Mouse (Mus musculus) midbrain, embryonic 12.5 days (tissue): ENCODE measurements around the gene Igsf21. TPM values are rescaled to one million over a fixed set of nuclear protein-coding genes. Genes with fewer than 3 reads are reported as not detected.
A peak's percentile ranks its signal among the peaks of the same experiment; 100 is the strongest.

Experiments
- ATAC-seq: fragments of 200-750 bp; cut with Nextera tagmentation; 2 replicates; pipeline ENCODE4 v1.8.0; 2017; ENCODE audit warnings: low read depth, moderate TSS enrichment, moderate library complexity; ENCODE audit not compliant: low FRiP score
- H3K27ac ChIP-seq: fragments of 300-500 bp; sonication (generic); replicated peaks from 2 replicates; pipeline ENCODE4 v1.5.1; 2016; ENCODE audit warnings: mild to moderate bottlenecking
- H3K27me3 ChIP-seq: fragments of 300-500 bp; sonication (generic); 2 replicates; pipeline ENCODE4 v1.6.1; 2016; ENCODE audit warnings: mild to moderate bottlenecking
- H3K36me3 ChIP-seq: fragments of 300-500 bp; sonication (generic); 2 replicates; pipeline ENCODE4 v1.6.1; 2016
- H3K4me1 ChIP-seq: fragments of 300-500 bp; sonication (generic); 2 replicates; pipeline ENCODE4 v1.6.1; 2016
- H3K4me2 ChIP-seq: fragments of 300-500 bp; sonication (generic); replicated peaks from 2 replicates; pipeline ENCODE4 v1.6.1; 2016; ENCODE audit warnings: mild to moderate bottlenecking, moderate library complexity
- H3K4me3 ChIP-seq: fragments of 300-500 bp; sonication (generic); 2 replicates; pipeline ENCODE4 v1.5.1; 2016; ENCODE audit warnings: mild to moderate bottlenecking
- H3K9ac ChIP-seq: fragments of 300-500 bp; sonication (generic); replicated peaks from 2 replicates; pipeline ENCODE4 v1.6.1; 2016; ENCODE audit warnings: mild to moderate bottlenecking, moderate library complexity
- H3K9me3 ChIP-seq: fragments of 300-500 bp; sonication (generic); 2 replicates; pipeline ENCODE4 v1.6.1; 2016; ENCODE audit warnings: mild to moderate bottlenecking
- WGBS: fragments of 180-500 bp; shearing (Covaris S2); methylation state at CpG from one replicate; pipeline ENCODE4 v1.1.7; 2016; 5-methylcytosine and 5-hydroxymethylcytosine counted together
- polyA plus RNA-seq: library from polyadenylated mRNA; unstranded; fragments of >200 nt; fragmentation: Nextera tagmentation; extraction: Ambion mirVana; gene quantifications from 2 replicates; pipeline ENCODE4 v1.2.1, GENCODE M21; 2016

Igsf21 gene
- polyA plus RNA-seq, 1 experiment from 2014 or later = 41.1 TPM

DNA sequence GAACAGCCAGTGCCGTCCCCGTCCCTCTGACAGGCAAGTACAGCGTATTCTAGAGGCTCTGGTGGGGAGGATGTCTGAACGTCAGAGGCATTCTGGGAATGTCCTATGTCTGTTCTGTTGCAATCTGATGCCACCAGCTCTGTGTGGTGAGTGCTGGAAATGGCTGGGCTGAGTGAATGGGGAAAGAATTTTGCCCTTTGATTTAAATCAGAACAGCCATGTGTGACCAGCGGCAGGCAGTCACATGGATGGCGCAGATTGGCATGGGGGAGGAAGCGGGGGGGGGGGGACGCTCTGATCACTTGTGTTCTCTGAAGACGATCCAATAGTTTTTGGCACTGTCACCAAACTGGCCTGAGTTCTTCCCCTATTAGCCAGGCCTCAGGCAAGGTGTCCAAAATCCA, 92.9 kb downstream of the Igsf21 start:
- no peak overlapping the region; the same call in 1 of the 2 replicates for H3K27ac ChIP-seq
- peaks cover 4% of the 10 kb centered on the region; the same call in 1 of the 2 replicates for H3K27me3 ChIP-seq
- no peaks in the 10 kb centered on the region for H3K36me3 ChIP-seq
- ATAC-seq = no peak
- H3K4me3 ChIP-seq = no peak overlapping the region
- no peak overlapping the region for H3K9ac ChIP-seq
- no peak overlapping the region for H3K4me2 ChIP-seq
- 65% methylated on average over 8 of the region's 9 CpGs for WGBS
- no peaks in the 10 kb centered on the region for H3K9me3 ChIP-seq
- H3K4me1 ChIP-seq = peaks cover 22% of the 10 kb centered on the region

DNA sequence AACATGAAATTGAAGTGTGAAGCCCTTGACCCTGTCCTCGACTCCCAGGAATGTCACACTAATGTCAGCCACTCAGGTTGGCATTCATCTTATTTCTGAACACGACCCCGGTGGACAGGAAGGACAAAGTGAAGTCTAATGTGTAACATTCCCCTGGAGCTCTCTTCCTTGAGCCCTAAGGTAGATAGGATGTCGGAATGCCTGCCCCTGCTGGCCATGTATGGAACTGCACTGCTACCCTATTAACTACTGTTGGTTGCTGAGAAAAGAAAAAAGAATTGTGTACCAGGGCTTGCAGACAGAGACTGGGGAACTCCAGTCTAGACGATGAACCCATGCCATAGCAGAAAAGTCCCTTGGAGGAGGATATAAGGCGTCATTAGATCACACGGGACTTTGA, 93.5 kb downstream of the Igsf21 start:
- WGBS = 33% methylated on average over 7 of the region's 7 CpGs
- ATAC-seq = no peak

DNA sequence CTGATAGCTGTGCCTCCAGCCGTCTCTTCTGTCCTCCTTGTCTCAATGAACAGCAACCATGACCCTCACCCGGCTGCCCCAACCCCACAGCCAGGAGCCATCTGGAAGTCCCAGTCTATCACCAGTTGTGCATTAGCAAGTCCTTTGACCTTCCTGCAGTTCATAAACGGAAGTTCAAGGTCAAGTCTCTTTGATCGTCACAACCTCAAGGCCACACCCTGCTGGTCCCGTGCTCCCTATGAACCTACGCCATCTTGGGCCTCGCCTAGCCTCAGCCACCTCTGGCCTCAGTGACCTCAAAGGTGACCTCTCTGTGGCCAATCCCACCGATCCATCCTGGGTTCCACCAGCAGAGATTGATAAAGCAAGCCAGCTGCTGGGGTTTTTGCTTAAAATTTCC, 96.9 kb downstream of the Igsf21 start:
- no peak overlapping the region for H3K4me2 ChIP-seq
- H3K4me3 ChIP-seq = no peak overlapping the region
- no peak for ATAC-seq
- 86% methylated on average over 8 of the region's 8 CpGs for WGBS
- peaks cover 15% of the 10 kb centered on the region; the same call in 1 of the 2 replicates for H3K27me3 ChIP-seq
- H3K27ac ChIP-seq = no peak overlapping the region
- H3K36me3 ChIP-seq = no peaks in the 10 kb centered on the region
- no peak overlapping the region for H3K9ac ChIP-seq
- peaks cover 20% of the 10 kb centered on the region for H3K4me1 ChIP-seq
- H3K9me3 ChIP-seq = no peaks in the 10 kb centered on the region

More for the DNA sequence above, 93.5 kb downstream of the Igsf21 start:
- Histone ChIP-seq H3K9ac (no peak overlapping the region), H3K36me3 (no peaks in the 10 kb centered on the region), H3K9me3 (no peaks in the 10 kb centered on the region), H3K4me2 (no peak overlapping the region), H3K27me3 (peaks cover 4% of the 10 kb centered on the region; the same call in 1 of the 2 replicates), H3K4me3 (no peak overlapping the region), H3K27ac (no peak overlapping the region), H3K4me1 (peaks cover 22% of the 10 kb centered on the region)

DNA sequence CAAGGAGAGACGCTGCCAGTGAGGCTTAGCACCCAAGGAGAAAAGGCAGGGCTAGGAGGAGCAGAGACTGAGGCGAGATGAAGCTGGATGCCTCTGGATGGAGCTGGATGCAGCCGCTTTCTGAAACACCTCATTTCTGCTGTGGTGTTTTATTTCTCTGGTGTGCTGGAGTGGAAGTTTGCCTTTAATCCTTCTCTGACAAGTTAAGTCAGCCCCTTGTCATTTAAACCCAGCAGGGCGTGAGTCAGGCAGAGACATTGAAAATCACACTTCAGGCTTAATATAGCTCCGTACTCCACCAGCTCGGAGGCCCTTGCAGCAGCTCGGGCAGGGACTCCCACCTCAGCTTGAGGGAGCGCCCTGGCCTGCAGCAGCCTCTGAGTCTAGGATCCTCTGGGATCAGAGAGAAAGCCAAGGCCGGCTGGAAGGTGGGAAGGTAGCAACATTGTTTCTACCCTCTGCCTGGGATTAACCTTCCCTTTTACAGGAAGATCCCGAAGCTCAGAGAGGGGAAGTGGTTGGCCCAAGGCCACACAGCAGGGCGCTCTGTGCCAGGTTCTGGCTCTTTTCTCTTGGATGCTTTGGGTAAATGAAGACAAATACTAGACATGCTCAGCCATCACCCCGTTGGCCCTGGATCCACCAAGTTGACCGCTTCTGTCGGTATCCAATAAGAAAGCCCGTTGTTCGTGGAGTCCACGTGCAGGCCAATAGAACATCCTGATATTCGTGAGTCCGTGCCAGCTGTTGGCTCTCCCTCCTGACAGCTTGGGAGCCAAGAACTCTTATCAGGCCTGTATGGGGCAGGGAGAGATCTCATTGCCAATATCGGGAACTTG, 98.5 kb downstream of the Igsf21 start:
- no peak overlapping the region for H3K27ac ChIP-seq
- WGBS = 71% methylated on average over 20 of the region's 20 CpGs

DNA sequence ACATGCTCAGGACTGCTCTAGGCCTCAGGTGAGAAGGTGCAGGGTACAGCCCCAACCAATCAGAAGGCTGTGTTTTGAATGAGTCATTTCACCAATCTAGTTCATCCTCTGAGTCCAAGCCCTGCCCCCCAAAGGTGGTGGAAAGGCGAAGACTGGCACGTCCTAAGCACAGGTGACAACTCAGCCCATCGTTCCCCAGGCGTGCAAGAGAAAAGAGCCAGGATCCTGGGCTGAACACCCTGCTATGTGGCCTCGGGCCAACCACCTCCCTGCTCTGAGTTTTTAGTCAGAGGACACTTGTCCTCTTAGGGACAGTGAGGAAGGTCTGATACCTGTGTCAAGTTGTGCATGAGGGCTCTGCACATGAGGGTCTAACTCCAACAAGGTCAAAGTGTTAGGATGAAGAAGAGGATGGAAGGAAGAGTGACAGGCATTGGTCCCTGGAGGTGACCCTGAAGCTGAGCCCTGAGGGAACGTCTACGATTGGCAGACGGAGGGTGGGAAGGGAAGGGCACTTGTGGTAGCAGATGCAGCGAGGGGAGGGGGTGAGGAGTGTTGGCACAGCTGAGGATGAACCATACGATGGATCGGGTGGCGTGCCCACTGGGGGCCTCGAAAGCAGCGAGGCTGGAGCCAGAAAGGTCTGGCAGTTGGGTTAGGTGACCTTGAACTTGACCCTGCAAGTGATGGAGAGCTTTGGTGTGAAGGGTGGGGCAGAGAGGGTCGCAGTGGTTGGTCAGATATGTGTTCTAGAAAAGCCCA, 99.3 kb downstream of the Igsf21 start:
- H3K9me3 ChIP-seq = peaks cover 3% of the 10 kb centered on the region; the same call in 1 of the 2 replicates
- WGBS = 87% methylated on average over 15 of the region's 15 CpGs
- H3K4me3 ChIP-seq = no peak overlapping the region
- no peak overlapping the region for H3K9ac ChIP-seq
- H3K27me3 ChIP-seq = peaks cover 15% of the 10 kb centered on the region; the same call in 1 of the 2 replicates
- no peak overlapping the region for H3K4me2 ChIP-seq
- H3K4me1 ChIP-seq = peaks cover 8% of the 10 kb centered on the region; the same call in 1 of the 2 replicates
- H3K27ac ChIP-seq = no peak overlapping the region
- H3K36me3 ChIP-seq = no peaks in the 10 kb centered on the region
- no peak for ATAC-seq

More for the DNA sequence above, 98.5 kb downstream of the Igsf21 start:
- Histone ChIP-seq H3K4me3 (no peak overlapping the region), H3K27me3 (peaks cover 15% of the 10 kb centered on the region; the same call in 1 of the 2 replicates), H3K9me3 (peaks cover 3% of the 10 kb centered on the region; the same call in 1 of the 2 replicates), H3K4me1 (peaks cover 8% of the 10 kb centered on the region; the same call in 1 of the 2 replicates), H3K9ac (no peak overlapping the region), H3K36me3 (no peaks in the 10 kb centered on the region), H3K4me2 (no peak overlapping the region)
- no peak for ATAC-seq

DNA sequence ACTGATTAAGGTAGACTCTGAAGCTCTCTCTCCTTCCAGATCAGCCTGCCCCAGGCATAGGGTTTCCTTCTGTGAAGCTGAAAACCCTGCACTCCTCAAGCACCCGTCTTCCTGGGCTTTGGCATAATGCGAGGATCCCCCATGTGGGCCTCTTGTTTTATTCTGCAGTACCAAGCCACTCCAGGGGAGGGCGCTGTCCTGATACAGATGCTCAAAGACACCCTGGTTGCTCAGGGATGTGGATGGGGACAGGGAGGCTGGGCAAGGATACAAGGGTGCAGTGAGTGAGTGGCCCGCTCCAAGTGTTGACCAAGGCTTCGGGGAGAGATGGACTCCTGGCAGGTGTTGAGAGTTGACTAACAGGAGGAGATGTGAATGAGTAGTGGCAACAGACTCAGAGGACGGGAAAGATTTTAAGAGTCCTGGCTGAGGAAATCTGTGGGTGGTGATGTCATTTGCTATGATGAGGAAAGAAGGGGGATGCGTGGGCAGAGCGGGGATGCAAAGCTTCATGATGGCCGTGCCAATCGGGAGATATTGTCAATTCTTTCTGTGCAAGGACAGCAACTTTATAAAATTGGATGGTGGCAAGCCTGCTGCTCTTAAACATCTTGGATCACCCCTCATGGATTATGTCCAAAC, 102.6 kb downstream of the Igsf21 start:
- H3K4me1 ChIP-seq = peaks cover 10% of the 10 kb centered on the region
- WGBS = 84% methylated on average over 10 of the region's 10 CpGs
- H3K9ac ChIP-seq = no peak overlapping the region
- H3K27ac ChIP-seq = no peak overlapping the region
- H3K9me3 ChIP-seq = peaks cover 3% of the 10 kb centered on the region; the same call in 1 of the 2 replicates
- no peaks in the 10 kb centered on the region for H3K36me3 ChIP-seq
- no peak for ATAC-seq
- peaks cover 12% of the 10 kb centered on the region; the same call in 1 of the 2 replicates for H3K27me3 ChIP-seq
- no peak overlapping the region for H3K4me2 ChIP-seq
- no peak overlapping the region for H3K4me3 ChIP-seq

DNA sequence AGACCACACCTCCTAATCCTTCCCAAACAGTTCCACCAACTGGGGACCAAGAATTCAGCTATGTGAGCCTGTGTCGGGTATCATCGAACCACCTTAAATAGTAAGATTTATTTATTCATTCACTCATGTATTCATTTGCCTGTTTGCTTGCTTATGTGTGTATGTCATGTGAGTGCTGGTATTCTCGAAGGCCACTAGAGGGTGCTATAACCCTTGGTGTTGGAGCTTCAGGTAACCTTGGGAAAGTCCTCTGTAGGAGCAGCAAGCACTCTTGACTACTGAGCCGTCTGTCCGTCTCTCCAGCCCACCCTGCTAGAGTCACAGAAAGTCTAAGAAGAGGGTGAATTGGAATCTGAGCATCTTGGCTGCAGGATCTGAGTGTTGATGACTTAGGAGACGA, 103.4 kb downstream of the Igsf21 start:
- Histone ChIP-seq H3K36me3 (no peaks in the 10 kb centered on the region), H3K4me2 (no peak overlapping the region), H3K4me1 (peaks cover 14% of the 10 kb centered on the region), H3K27ac (no peak overlapping the region), H3K9ac (no peak overlapping the region), H3K4me3 (no peak overlapping the region), H3K9me3 (peaks cover 3% of the 10 kb centered on the region; the same call in 1 of the 2 replicates), H3K27me3 (peaks cover 15% of the 10 kb centered on the region; the same call in 1 of the 2 replicates)
- WGBS = 94% methylated on average over 6 of the region's 6 CpGs
- no peak for ATAC-seq

DNA sequence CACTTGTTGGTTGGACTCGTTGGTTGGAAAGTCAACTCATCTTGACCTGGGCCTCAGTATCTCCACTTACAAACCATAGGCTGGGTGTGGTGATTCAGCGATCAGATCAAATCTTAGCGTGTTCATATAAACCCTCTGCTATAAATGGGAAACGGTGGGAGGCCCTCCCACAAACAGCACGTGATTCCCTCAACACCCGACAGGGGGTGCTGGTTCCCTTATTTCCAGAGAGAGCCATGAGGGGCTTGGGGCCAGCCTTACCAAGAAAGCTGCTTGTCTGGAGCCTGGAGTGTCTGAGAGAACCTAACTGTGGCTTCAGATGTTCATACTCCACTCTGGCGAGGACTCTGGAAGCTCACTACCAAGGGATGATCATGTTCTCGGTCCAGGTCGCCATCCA, 106.1 kb downstream of the Igsf21 start:
- 74% methylated on average over 9 of the region's 9 CpGs for WGBS
- H3K9ac ChIP-seq = no peak overlapping the region
- no peak overlapping the region for H3K4me2 ChIP-seq
- H3K9me3 ChIP-seq = peaks cover 3% of the 10 kb centered on the region; the same call in 1 of the 2 replicates
- no peak overlapping the region for H3K4me3 ChIP-seq
- no peak overlapping the region for H3K27ac ChIP-seq
- H3K4me1 ChIP-seq = peaks cover 14% of the 10 kb centered on the region
- H3K27me3 ChIP-seq = 0 out of 2 replicates have a peak, but pooled peaks cover 8% of the 10 kb centered on the region
- ATAC-seq = no peak
- no peaks in the 10 kb centered on the region for H3K36me3 ChIP-seq

DNA sequence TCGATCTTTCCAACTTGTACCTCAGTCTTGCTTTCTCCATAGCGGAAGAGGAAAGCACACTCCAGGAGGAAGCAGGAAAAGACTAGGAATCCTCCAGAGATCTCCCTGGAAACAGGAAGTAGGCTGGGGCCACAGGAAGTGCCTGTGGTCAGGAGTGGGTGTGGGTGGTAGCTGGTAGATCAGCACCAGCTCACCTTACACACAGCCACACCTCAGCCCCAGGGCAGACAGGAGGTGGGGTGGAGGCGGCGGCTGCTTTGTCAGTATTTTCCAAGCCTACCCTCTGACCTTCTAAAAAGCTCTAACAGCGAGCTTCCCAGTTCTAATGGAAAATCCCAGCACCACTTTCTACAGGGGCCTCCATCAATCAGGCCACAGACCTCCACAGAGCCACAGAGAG, 107.7 kb downstream of the Igsf21 start:
- ATAC-seq = no peak
- Histone ChIP-seq H3K27ac (0 out of 2 replicates have a peak overlapping the region, but pooled peaks have one; percentile 25), H3K4me2 (no peak overlapping the region), H3K9ac (no peak overlapping the region), H3K9me3 (peaks cover 3% of the 10 kb centered on the region; the same call in 1 of the 2 replicates), H3K4me3 (no peak overlapping the region), H3K27me3 (0 out of 2 replicates have a peak, but pooled peaks cover 3% of the 10 kb centered on the region), H3K36me3 (no peaks in the 10 kb centered on the region), H3K4me1 (peaks cover 5% of the 10 kb centered on the region; the same call in 1 of the 2 replicates)
- 63% methylated on average over 5 of the region's 5 CpGs for WGBS

DNA sequence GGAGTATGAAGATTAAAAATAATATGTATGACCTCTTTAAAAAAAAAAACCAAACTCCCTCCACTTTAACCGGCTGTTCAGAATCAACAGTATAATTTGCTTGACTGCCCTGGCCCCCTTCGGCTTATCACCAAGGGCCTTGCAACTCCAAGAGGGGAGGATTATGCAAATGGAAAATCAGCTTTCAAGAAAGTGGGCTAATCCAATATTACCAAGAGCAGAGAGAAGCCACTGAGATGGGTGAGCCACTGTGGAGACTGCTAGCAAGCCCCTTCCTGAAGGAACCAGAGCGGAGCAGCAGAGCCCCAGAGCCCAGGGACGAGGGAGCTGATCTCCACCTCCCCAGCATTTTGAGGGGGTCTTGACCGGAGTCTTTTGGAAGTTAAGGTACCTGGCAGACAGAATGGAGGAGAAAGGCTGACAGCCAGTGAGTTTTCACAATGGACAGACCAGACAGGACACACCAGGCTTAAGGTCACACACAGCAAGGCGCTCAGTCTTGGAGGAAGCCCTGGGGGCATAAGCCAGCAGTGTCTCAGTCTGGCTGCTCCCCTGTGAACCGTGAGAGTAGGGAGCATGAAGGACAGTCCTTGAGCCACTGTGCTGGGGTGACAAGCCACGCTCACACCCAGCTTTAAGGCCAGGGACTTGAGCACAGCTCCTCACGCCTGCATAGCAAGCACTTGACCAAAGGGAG, 114.8 kb downstream of the Igsf21 start:
- H3K4me2 ChIP-seq = no peak overlapping the region; the same call in none of the 2 replicates
- 0 out of 2 replicates have a peak, but pooled peaks have one; percentile 39 for ATAC-seq
- WGBS = 7% methylated on average over 9 of the region's 9 CpGs
- H3K36me3 ChIP-seq = no peaks in the 10 kb centered on the region
- H3K27ac ChIP-seq = peak overlapping the region; percentile 73
- no peaks in the 10 kb centered on the region for H3K9me3 ChIP-seq
- no peak overlapping the region for H3K4me3 ChIP-seq
- no peak overlapping the region for H3K9ac ChIP-seq
- peaks cover 33% of the 10 kb centered on the region for H3K4me1 ChIP-seq
- H3K27me3 ChIP-seq = no peaks in the 10 kb centered on the region; the same call in 1 of the 2 replicates

DNA sequence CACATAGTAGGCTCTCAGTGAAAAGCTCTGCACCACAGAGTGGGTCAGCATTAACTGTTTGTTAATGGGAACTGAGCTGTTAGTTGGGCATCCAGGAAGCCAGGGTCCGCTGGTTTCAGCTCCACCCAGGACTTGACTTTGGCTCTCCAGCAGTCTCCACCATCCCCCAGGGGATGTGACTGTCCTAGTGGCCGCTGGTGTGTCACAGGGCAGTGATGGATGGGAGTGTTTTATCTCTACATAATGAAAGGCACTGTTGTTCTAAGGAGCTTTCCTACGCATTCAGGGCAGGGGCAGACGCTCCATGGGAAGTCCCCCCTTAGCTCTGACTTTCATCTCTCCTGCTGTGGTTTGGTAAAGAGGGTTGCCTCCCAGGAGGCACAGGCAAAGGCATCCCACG, 115.4 kb downstream of the Igsf21 start:
- H3K9ac ChIP-seq = no peak overlapping the region
- H3K9me3 ChIP-seq = no peaks in the 10 kb centered on the region
- no peaks in the 10 kb centered on the region; the same call in 1 of the 2 replicates for H3K27me3 ChIP-seq
- 0 out of 2 replicates have a peak, but pooled peaks have one; percentile 29 for ATAC-seq
- under 1% methylated on average over 5 of the region's 5 CpGs for whole genome bisulfite sequencing
- H3K36me3 ChIP-seq = no peaks in the 10 kb centered on the region
- H3K27ac ChIP-seq = peak overlapping the region; percentile 39; the same call in 1 of the 2 replicates
- peaks cover 35% of the 10 kb centered on the region for H3K4me1 ChIP-seq
- no peak overlapping the region for H3K4me3 ChIP-seq
- no peak overlapping the region; the same call in 1 of the 2 replicates for H3K4me2 ChIP-seq
